Mouse (Mus musculus) gastrocnemius, adult 2 months (tissue): ENCODE measurements at regions not wholly inside any gene's neighbourhood (a gene's known extent, or its start where the extent isn't known, plus 50 kb on each side); places are given as distances from the start of the nearest gene placed in this dataset.

Experiments
- DNase-seq: peaks from one replicate; pipeline ENCODE4 v3.0.0; 2022
- H3K27ac ChIP-seq: fragments of 200-600 bp; 2 replicates; pipeline ENCODE4 v1.8.1; 2022; ENCODE audit warnings: mild to moderate bottlenecking
- H3K4me3 ChIP-seq: fragments of 200-600 bp; 2 replicates; pipeline ENCODE4 v1.8.1; 2022; ENCODE audit warnings: mild to moderate bottlenecking, moderate library complexity
- CTCF ChIP-seq: fragments of 200-600 bp; IDR thresholded peaks from 2 replicates; pipeline ENCODE4 v1.8.1; 2022; ENCODE audit warnings: antibody characterized with exemption, mild to moderate bottlenecking, moderate library complexity
- intact Hi-C: fragments of 180-260 bp; cut with DNase I; formaldehyde crosslinking; loops from one replicate; pipeline ENCODE4 v1.15.1; 2025

DNA sequence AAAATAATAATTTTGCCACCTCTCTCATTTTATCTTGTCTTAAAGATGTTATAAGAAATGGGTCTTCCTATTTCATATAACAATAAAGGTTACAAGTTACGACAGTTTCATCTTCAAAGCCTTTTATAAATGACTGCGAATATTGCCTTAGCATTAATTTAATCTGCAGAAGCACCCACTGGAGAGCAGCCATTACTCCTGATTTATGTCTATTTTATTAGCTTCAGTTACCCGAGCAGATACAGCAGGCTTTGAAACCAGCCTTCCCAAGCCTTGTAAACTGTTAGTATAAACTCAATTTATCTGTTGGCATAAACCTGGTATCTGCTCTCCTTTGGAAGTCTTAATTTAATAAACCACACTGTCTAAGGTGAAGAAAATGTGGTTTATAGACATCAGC lies 2851.6 kb upstream of the Gm6569 start:
- no peak for TF ChIP-seq CTCF
- DNase-seq = no peak

DNA sequence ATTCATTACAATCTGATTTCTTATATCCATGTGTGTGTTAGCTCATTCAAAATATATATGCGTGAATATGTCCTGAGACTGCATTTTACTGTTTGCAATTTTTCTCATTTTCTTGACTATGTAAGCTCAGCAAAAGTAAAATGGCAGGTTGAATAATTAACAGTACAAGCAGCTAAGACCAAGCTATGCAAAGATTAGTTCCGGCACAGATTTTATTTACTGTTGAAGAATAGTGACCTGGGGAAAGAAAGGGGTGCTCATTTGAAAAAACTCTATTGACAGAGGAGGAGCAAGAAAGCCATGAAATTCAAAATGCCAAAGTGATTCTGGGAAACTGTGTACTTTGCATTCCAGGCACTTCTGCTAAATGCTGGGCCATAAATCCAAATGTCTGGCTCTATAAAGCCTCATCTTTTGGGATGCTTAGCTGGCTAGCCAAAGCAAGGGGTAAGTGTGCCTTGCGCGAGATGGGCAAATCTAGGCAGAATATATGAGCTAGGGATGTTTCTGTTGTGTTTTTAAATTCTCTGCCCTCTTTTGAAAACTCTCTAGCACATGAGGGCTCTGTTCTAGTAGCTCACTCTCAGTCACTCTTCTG lies 2846.3 kb upstream of the Gm6569 start:
- TF ChIP-seq CTCF = no peak

More for the DNA sequence above, 2851.6 kb upstream of the Gm6569 start:
- Histone ChIP-seq H3K27ac (no peak overlapping the region), H3K4me3 (no peak overlapping the region)
- intact Hi-C loops = no loop called here

GRCm38 (mm10) chr15:70993397-70993796 lies 2841.0 kb upstream of the Gm6569 start:
- Histone ChIP-seq H3K27ac (no peak overlapping the region), H3K4me3 (no peak overlapping the region)
- TF ChIP-seq CTCF = no peak
- no peak for DNase-seq
- intact Hi-C loops = no loop called here

More for the DNA sequence above, 2846.3 kb upstream of the Gm6569 start:
- no peak for DNase-seq
- Histone ChIP-seq H3K4me3 (no peak overlapping the region), H3K27ac (no peak overlapping the region)
- intact Hi-C loops = no loop called here

DNA sequence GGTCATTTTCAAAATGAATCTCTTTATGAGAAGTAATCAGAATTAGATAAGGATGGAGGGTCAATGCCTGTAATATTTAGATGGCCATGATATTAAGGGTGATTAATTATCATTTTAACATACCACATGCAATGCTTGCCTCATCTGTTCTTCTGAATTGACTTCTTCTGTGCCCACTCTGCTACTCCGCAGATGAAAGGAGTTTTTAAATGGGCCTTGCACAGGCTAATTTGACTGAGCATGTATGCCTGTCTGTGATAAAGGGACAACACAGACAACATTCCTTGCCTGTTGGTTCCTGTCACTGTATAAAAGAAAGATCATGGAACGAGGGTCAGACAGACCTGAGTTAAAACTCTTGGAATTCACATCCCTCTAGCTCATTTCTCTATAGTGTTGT lies 2824.0 kb upstream of the Gm6569 start:
- Histone ChIP-seq H3K4me3 (no peak overlapping the region), H3K27ac (no peak overlapping the region)
- TF ChIP-seq CTCF = no peak
- no peak for DNase-seq
- intact Hi-C loops = no loop called here

- H3K4me3 ChIP-seq = no peak overlapping the region
- TF ChIP-seq CTCF = no peak
- no peak for DNase-seq
- intact Hi-C loops = no loop called here
- H3K27ac ChIP-seq = no peak overlapping the region
These were observed 2823.6 kb upstream of the Gm6569 start for GRCm38 (mm10) chr15:71010773-71011172.

GRCm38 (mm10) chr15:71054251-71054852 lies 2780.0 kb upstream of the Gm6569 start:
- intact Hi-C loops = no loop called here

GRCm38 (mm10) chr15:71086367-71086997 lies 2747.9 kb upstream of the Gm6569 start:
- no peak for DNase-seq
- Histone ChIP-seq H3K4me3 (no peak overlapping the region), H3K27ac (no peak overlapping the region)
- intact Hi-C loops = no loop called here
- no peak for TF ChIP-seq CTCF

More at GRCm38 (mm10) chr15:71054251-71054852, 2780.0 kb upstream of the Gm6569 start:
- no peak for TF ChIP-seq CTCF
- no peak overlapping the region for H3K4me3 ChIP-seq
- no peak for DNase-seq
- H3K27ac ChIP-seq = no peak overlapping the region

GRCm38 (mm10) chr15:71099111-71099510 lies 2735.2 kb upstream of the Gm6569 start:
- H3K27ac ChIP-seq = no peak overlapping the region
- H3K4me3 ChIP-seq = no peak overlapping the region
- no peak for TF ChIP-seq CTCF
- DNase-seq = no peak
- intact Hi-C loops = no loop called here

GRCm38 (mm10) chr15:71129802-71130201 lies 2704.6 kb upstream of the Gm6569 start:
- Histone ChIP-seq H3K27ac (no peak overlapping the region), H3K4me3 (no peak overlapping the region)
- no peak for DNase-seq
- TF ChIP-seq CTCF = no peak
- intact Hi-C loops = no loop called here

GRCm38 (mm10) chr15:71157680-71158079 lies 2676.7 kb upstream of the Gm6569 start:
- intact Hi-C loops = no loop called here
- no peak overlapping the region for H3K4me3 ChIP-seq
- DNase-seq = no peak
- no peak for TF ChIP-seq CTCF
- no peak overlapping the region for H3K27ac ChIP-seq

- DNase-seq = no peak
- intact Hi-C loops = no loop called here
- H3K27ac ChIP-seq = no peak overlapping the region
- H3K4me3 ChIP-seq = no peak overlapping the region
- no peak for TF ChIP-seq CTCF
These were observed 2672.3 kb upstream of the Gm6569 start for GRCm38 (mm10) chr15:71162097-71162496.

DNA sequence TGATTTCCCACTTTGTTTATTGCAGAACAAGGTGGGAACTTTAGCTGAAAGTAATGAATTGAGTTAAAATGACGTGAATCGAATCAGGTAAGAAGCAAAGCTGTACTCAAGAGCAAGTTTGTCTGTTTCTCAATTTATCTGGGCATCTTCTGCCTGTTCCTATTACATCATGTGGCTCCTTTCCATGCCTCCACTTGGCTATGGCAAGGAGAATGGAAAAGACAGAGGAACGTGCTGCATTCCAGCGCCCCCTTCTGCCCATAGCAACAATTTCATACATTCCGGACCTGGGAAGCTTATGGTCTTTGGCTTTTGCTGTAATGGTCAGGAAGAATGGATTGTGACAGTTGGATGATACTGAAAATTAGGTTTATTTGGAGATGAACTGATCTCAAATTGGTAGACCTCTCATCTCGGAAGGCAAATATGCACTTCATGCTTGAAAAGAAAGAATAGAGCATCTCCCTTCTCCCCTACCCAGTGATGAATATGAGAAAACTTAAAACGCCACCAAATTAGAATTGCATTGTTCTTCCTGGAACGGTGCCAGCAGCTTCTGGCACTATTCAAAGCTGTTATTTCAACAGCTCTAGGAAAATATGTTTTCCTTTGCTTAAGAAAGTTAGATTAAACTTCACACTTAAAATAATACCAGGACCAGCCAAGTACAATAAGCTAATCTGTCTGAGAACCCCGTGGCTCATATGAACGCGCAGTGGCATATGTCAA lies 2639.2 kb upstream of the Gm6569 start:
- intact Hi-C loops = no loop called here
- TF ChIP-seq CTCF = no peak
- Histone ChIP-seq H3K27ac (no peak overlapping the region), H3K4me3 (no peak overlapping the region)
- no peak for DNase-seq
